Mouse (Mus musculus): ENCODE data around the gene Tmem62.
"Not testable (repeated sequence)": the region's sequence is repeated elsewhere in the genome, so short reads cannot be mapped to it uniquely, and the experiment has no call there.

Gene Tmem62

DNA sequence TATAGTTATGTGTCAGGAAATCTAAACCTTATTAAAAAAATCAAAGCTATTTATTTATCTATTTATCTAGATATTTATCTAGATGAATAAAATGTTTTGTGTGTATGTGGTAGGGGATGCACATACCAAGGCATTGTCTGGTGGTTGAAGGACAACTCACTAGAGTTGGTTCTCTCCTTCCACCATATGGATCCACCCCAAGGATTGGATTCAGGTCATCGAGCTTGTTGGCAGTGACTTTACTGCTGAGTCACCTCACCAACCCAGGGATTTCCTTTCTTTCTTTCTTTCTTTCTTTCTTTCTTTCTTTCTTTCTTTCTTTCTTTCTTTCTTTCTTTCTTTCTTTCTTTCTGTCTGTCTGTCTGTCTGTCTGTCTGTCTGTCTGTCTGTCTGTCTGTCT is 19.8 kb downstream of the Tmem62 start:
- not testable (repeated sequence) for DNase-seq (ENCODE audit: low spot score in 2 of 2)

DNA sequence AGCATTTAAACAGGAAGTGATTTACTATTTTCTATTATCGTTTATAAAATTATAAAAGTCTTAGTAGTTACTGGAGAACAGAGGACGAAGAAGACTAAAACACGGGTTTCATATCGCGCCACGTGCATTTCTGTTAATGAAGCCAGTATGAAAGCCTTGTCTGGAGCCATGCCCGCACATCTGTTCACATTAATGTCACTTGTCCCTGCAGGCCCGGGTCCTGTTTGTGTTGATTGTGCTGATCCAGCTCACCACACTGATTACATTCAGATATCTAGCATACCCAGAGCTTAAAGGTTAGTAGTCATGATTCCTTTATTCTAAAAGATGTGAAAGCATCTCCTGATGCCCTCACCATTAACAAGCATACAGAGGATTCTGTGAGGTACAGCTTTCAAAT is 22.0 kb downstream of the Tmem62 start:
- no peak for DNase-seq (ENCODE audit: low spot score in 2 of 2)

DNA sequence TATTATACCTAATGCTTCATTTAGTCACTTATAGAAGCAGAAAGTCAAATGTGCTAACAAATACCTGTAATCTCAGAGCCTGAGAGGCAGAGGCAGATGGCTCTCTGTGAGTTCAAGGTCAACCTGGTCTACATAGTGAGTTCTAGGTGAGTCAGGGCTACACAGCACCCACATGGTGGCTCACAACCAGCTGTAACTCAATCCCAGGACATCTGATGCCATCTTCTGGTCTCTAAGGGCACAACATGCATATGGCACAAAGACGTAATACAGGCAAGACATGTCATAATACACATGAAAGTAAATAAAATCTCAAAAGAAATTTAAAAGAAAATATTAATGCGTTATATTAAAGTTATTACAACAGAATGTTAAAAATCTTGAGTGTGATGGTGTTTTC is 26.8 kb downstream of the Tmem62 start:
- DNase-seq (ENCODE audit: low spot score in 2 of 2), result no peak

DNA sequence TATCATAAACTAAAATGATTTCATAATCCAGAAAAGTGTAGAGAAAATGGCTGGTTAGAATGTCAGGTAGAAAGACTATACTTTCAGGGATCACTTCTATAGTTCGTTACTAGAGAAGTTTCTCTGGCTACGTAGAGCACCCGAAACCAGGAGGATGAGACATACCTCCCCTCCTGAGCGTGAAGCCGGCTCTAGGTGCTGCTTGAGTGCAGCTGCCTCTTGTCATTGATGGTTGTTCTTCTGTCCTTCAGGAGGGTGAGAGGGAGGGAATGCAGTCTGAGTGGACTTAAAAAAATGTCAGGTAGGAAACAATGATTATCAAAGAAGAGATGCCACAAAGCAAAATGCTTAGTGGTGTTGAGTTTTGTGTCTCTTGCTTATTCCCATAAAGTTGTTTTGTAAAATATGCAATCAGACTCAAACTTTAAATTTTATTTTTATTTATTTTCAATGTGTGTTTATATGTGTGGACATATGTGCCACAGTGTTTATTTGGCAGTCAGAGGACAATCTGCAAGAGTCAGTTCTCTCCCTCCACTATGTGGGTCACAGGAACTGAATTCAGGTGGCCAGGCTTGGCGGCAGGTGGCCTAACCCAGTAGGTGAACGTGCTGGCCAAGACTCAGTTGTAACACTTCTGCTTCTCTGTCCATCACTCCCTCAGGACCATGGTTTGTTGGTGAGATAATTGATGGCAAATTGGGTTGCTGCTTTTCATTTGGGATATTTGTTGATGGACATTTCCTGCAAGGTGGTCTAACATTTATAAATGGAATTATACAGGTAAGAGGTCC is 27.4 kb downstream of the Tmem62 start:
- no peak for DNase-seq (ENCODE audit: low spot score in 2 of 2)

DNA sequence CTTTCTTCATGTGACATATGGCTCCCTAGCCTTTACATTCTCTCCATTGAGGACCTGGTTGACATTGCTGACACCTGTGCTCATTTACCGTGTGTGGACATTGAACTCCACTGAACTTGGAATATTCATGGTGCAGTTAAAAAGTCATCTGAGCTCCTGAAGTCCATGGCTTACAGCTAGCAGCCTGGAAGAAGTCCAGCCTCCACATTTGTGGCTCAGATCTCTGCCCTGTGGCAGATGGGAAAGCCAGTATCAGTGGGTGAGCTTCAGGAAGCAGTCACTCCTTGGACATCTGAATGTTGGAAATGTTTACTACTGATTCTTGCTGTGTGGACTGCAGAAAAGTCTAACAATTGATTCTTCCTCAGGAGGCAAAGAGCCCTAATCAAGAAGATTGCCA is 30.2 kb downstream of the Tmem62 start:
- no peak for DNase-seq (ENCODE audit: low spot score in 2 of 2)

DNA sequence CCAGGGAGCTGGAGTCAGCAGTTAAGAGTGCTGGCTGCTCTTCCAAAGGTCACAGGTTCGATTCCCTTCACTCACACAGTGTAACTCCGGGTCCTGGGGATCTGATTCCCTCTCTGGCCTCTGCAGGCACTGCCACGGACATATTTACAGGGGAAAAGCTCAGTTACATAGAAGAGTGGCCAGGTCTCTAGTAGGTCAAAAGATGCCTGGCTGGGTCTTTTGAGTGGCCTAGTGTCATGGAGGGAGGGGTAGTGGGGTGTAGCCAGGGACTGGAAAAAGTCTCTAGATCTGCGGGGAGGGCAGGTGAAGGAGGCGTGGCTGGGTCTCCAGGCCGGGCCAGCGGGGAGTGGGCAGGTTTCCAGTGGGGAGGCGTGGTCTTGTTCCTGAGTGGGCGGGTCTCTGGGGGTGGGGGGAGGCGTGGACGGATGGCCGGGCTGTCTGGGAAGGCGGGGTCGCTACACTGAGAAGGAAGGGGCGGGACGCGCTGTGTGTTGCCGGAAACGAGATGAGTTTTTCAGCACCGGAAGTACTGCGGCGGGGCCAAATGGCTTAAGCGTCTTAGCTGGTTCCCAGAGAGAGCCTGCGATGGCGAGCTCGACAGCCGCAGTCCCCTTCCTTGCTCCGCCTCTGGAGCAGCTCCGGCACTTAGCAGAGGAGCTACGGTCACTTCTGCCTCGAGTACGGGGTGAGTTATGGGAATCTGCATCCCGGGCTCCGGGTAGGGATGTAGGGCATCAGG is 31.3 kb downstream of the Tmem62 start, which contains the start of gene Ccndbp1:
Gene Ccndbp1, plus strand, starts transcription at position 479 of the 739 bp plus-strand sequence.
- peak; percentile 86 to 94 for DNase-seq (ENCODE audit: low spot score in 2 of 2)

DNA sequence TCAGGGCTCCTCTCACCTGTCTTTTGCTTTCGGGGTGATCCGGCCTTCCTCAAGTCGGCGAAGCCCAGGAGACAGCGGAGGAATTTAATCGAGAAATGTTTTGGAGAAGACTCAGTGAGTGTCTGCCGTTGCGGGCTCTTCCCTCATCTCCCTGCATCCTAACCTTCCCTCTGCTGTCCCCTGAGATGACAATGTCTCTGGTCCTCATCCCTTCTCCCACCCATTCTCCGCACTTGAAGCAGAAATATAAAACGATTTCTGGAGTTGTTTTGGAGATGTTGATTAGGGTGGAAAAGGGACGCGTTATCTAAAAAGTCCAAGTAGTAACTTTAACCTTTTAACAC is 31.8 kb downstream of the Tmem62 start:
- no peak for DNase-seq (ENCODE audit: low spot score in 2 of 2)

DNA sequence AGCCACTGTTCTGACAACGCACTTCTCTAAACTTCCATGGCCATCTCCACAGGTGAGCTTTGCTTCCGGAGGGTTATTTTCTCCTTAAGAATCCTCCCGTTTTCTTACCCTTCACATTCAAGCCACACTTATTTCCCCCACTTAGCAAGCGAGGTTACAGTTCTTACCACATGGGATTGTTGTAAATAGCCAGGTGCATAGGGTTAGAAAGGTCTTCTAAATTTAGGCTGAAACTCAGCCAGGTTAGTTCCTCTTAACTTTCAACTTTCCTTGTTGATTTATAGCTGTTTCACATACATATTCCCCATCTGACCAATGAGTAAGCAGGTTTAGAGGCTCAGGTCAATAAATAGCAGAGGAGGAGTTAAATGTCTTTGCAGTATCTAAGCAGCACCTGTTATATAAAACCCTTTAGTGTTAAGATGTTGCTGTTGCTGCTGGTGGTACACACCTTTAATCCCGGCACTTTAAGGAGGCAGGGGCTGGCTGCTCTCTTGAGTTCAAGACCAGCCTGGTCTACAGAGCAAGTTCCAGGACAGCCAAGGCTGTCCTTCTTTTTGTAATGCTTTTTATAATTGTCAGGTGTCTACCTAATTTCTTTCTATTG is 32.4 kb downstream of the Tmem62 start:
- DNase-seq (ENCODE audit: low spot score in 2 of 2), result no peak

DNA sequence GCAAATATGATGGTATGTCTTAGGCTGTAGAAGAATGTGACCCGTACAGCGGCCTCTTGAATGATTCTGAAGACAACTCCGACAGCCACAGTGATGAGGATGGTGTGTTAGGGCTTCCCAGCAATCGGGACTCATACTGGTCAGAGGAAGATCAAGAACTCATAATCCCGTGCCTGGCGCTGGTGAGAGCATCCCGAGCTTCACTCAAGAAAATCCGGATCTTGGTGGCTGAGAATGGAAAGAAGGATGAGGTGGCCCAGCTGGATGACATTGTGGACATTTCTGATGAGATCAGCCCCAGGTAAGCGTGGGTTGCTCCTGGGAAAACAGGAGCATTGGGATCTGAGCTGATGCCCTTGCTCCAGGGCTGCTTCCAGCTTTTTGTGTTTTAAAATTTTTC is 35.9 kb downstream of the Tmem62 start:
- peak in 1 of 2 experiments; percentile 40 for DNase-seq (ENCODE audit: low spot score in 2 of 2)

DNA sequence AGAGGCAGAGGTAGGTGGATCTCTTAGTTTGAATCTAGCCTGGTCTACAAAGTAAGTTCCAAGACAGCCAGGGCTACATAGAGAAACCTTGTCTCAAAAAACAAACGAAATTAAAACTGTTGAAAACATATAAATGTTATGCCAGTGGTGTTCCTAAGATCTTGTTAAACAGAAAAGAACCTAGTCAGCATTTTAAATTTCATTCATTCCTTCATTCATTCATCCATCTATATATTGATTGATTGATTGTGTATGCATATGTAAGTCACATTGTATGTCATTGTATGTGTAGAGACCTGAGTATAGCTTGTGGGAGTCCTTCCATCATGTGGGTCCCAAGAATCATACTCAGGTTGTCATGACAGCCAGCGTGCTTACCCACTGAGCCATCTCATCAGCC is 38.7 kb downstream of the Tmem62 start:
- DNase-seq (ENCODE audit: low spot score in 2 of 2), result no peak

DNA sequence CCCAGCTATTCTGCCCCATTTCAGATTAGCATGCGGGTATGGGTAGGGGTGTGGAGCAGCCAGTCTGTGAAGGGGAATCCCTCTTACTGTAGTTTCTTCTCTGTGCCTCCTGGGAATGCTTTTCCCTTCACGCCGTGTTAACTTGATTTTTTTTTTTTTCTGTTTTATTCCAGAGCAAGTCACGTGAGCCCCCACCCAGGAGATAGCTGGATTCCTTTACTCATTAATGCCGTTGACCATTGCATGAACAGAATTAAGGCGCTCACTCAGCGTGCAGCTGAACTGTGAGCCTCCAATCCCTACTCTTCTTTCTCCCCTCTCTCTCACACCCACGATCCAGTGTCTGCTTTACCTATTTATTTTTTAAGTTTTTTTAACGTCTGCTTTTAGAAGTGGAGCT is 39.4 kb downstream of the Tmem62 start:
- peak in 1 of 2 experiments; percentile 14 for DNase-seq (ENCODE audit: low spot score in 2 of 2)

DNA sequence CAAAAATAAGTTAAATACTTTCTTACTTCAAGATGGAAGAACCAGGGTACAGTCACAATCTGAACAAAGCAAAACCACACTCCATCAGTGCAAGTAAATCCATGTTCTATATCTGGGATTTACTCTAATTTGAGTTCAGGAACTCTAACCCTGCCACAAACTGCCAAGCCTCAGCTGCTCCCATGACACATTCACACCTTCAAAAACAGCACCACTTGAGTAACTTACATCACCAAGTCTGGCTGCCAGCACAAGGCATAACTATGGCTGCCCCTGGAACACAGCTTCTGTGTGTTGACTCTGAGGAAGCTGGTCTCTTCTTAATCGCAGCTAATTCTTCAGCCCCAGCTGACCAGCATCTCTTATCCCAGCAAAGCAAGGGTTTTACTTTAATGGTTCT is 40.3 kb downstream of the Tmem62 start:
- DNase-seq (ENCODE audit: low spot score in 2 of 2), result no peak

DNA sequence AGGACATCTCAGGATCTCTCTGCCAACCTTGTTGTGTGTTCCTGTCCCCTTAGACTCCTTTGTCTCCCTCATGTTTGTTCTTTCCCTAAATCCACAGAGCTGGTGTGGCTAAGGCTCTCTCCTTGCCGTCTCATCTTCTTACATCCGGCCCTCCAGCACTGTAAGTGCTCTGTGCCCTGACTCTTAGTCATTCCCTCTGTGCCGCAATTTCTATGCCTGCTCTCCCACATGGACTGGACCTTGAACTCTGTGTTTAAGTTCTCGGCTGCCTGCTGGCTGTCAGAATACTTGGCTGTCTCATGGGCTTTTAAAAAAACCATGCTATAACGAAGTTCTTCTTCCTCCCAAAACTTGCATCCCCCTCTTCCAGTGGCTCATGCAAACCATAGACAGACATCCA is 46.1 kb downstream of the Tmem62 start:
- no peak for DNase-seq (ENCODE audit: low spot score in 2 of 2)

DNA sequence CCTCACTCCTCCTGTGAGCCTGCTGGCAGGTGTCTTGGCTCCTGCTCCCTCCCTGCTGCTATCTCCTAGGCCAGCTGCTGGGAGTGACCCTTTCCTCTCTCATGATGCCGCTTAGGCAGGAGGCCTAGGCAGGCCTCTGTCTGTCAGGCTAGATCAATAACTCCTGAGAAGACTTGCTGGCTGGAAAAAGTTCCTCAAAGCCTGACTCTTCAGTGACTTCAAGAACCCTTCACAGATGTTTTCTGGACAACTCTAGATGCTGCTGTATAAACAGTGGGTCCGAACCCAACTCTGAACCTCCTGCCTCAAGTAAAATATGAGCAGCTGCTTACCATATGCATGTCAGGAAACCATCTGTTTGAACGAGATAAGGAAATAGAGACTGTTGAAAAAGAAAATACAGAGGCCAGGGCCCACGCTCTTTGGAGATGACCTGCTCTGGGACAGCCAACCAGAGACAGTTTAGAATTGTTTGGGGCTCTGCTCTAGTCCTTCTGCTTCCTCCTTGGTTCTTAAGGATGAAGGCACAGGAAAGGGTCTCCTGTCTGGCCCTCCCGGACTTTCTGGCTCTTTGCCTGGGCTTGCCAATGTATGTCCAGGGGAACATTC is 60.0 kb downstream of the Tmem62 start, which contains the start of gene Epb42:
Gene Epb42, minus strand, starts transcription at position 340 of the 609 bp plus-strand sequence.
- DNase-seq (ENCODE audit: low spot score in 2 of 2), result no peak

DNA sequence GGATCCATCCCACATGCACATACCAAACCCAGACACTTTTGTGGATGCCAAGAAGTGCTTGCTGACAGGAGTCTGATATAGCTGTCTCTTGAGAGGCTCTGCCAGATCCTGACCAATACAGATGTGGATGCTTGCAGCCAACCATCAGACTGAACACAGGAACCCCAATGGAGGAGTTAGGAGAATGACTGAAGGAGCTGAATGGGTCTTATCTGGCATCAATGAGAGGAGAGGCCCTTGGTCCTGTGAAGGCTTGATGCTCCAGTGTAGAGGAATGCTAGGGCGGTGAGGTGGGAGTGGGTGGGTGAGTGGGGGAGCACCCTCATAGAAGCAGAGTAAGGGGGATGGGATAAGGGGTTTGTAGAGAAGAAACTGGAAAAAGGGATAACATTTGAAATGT is 62.0 kb downstream of the Tmem62 start:
- DNase-seq (ENCODE audit: low spot score in 2 of 2), result not testable (repeated sequence)

DNA sequence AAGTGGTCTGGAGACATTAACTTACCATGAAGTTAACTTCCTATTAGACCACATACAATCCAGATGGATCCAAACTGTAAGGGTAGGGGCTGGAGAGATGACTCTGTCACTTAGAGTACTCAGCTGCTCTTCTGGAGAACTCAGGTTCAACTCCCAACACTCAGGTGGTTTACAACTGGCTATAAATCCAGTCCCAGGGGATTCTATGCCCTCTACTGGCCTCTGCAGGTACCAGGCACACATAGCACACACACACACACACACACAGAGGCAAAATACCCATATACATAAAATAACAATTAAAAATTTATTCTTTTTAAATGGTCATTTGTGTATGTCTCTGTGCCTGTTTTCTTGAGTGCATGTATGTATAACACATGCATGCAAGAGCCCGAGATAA is 62.6 kb downstream of the Tmem62 start:
- no peak for DNase-seq (ENCODE audit: low spot score in 2 of 2)

DNA sequence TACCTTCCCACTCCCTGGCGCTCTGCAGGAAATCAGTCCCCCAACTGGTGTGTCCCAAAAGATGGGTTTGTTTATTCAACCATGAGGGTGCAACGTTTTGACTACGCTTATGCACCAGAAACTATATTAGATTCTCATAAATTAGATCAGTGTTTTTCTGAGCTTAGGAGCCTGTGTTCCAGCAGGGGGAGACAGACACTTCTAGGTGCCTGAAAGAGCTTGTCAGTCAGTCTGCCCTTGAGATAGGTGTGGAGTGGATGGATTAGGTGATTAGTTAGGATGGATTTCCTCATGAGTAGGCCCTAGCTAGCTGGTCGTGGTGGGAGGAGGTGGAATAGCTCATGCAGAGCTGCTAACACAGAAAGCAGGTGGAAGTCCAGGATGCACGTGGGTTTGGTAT is 64.3 kb downstream of the Tmem62 start:
- no peak for DNase-seq (ENCODE audit: low spot score in 2 of 2)

DNA sequence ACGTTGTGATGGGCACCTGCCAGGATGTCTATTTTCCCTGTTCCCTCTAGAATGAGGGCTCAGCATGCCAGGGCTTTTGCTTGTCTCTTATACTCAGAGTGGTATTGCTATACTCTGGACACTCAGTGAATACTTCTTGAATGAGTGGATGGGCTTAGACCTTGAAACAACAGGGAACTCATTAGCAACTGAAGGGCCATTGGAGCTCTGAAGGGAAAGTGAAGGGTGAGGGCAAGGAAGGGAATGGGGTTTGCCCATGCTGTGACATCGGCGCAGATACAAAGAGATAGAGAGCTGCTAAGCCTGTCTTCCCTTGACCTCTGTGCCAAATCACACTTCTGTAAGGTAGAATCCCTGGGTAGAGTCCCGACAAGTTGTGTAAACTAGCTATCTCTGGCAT is 68.8 kb downstream of the Tmem62 start:
- DNase-seq (ENCODE audit: low spot score in 2 of 2), result no peak

DNA sequence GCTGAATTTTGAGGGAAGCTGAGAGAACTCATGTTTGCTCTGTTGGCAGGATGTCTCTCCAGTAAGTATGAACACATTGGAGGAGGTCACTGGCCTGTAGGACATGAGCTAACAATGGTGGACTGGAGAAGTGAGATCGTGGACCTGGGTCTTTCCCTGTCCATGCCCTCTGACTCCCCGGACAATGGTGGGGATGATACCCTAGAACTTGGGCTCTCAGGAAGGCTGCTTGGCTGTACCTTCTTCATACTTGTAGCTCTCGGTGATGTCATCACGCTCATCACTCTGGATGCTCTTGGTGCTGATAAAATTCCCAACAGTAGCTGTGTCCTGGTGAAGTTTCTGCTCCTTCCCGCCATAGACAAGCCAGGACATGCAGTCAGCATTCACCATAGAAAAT is 75.4 kb downstream of the Tmem62 start:
- DNase-seq (ENCODE audit: low spot score in 2 of 2), result no peak

DNA sequence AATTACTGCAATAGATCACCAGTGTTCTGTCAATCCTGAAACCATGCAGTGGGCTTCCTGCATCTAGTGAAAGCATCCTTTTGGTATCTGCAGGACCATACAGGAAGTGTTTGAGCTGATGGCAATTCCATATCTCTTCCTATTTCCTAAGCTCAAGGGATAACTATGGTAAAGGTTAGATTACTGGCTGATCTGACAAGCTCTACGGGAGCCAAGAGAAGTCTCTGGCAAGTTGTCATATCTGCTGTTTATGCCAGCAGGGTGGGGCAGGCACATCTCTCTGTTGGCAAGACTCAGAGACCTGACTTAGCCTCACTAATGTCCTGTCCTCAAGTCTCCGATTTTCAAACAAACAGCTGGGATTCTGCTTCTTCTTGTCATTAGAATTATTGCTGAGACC is 77.2 kb downstream of the Tmem62 start:
- no peak for DNase-seq (ENCODE audit: low spot score in 2 of 2)

DNA sequence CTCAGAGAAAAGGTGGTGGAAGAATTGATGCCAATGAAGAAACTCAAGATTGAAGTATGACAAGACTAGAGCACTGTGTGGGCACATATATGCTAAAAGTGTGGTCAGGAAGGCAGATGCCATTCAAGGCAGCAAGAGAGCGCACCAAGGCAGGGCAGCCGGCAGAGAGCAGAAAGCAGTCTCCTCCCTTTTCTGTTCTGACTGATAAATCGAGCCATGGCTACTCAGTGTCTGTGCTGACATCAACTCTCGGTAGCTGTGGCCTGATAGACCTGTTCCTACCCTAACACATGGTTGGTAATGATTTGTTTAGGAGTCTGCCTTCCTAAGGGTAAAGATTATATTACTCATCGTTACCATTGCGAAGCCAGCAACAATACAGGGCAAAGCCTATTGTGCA is 79.1 kb downstream of the Tmem62 start:
- no peak for DNase-seq (ENCODE audit: low spot score in 2 of 2)
